Mouse (Mus musculus): ENCODE measurements around the gene Nek1. TPM values are rescaled to one million over a fixed set of nuclear protein-coding genes. Genes with fewer than 3 reads are reported as not detected.

The Nek1 gene
- 1 to 10 TPM; 3.8 to 4.8 TPM for total RNA-seq (2021)
- long read RNA-seq, experiment 1, full-length matches to known transcripts: 1 of 4 reads
- long read RNA-seq, experiment 1, partial matches to known transcripts: 2 of 4 reads
- long read RNA-seq, experiment 1, other reads (novel, unspliced or antisense): 1 of 4 reads
- long read RNA-seq, experiment 2, partial matches to known transcripts: 1 of 1 reads
- long read RNA-seq, experiment 2, other reads (novel, unspliced or antisense): 0 of 1 reads

DNA sequence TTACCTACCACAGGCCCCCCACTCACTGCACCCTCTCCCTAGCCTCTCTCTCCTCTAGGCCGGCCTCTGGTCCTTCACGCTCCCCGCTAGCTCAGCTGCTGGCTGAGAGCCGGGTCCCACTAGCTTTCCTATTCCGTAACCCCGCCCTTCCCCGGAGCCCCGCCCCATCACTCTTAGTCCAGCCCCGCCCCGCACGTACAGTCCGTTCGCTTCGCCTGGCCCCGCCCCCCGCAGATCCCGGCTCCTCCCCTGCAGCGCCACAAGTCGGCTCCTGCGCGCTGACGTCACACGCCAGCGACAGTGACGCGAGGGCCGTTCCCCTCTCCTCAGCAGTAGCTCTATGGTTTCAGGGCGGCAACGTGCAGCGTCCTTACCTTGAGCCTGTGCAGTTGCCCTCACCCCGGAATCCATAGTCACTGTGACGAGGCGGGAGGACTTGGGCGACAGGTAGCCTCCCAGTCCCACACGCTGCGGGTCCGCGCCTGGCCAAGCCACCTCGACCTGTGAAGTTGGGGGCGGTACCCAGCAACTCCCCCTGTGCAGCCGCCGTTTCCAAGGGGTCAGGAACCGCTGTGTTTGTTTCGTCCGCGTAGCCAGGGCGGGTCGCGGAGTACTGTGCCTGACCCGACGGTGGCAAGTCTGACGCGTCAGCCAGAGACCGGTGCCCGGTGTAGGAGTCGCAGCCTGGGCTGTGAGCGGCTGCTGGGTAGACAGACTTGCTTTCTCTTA is at the start of gene Nek1:
Gene Nek1 (plus strand): TSS at position 286 of the 729 bp plus-strand sequence.
- DNase-seq (ENCODE audit: low spot score): peak; percentile 95

DNA sequence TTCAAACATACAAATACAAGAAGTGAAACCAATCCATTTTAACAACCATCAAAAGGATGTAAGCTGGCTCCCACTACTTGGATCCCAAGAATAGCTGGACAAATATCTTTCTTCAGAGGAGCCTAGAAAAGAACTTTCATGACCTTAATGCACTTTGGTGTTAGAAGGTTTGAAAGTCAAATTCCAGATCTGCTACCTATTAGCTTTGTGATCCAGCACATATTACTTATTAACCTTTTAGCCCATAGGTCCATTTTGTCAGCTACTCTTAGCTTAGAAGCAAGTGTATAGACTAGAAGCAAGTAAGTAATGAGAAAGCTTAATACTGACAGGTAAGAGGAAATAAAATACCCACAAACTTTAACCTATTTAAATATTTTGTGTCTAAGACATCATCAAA is 45.5 kb upstream of the Nek1 start:
- no peak for DNase-seq (ENCODE audit: low spot score)

DNA sequence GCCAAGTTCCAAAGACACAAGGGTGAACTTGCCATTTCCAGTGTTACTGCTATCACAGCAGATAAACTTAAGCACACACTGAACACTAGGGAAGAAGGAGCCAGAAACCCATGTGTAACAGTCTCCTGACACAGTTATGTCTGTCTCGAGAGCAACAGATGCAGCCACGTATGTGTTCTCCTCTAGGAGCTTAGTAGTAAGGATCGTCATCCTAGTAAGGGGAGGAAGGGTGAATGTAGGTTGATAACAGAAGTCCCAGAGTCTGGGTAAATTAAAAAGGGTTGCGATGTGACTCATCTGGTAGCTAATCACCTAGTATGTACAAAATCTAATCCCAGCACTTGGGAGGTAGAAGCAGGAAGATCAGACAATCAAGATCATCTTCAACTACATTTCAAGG is 43.1 kb upstream of the Nek1 start:
- DNase-seq (ENCODE audit: low spot score): no peak

DNA sequence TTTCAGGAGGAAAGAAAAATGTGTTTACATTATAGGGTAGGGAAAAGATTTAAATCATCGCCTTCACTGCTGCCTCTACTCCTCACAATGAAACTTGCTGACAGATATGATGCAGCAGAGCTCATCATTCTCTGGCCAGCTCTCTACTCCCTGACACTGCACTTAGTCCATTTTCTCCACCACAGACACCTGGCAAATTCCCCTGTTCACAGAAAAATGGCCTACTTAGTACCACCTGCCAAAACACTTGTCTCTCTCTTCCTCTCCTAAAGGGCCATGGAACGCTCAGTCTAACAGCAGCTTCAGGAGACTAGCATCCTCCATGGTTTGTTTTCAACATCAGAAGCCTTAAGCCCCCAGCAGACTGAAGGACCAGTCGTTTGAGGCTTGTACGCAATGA is 41.7 kb upstream of the Nek1 start:
- DNase-seq (ENCODE audit: low spot score): no peak

DNA sequence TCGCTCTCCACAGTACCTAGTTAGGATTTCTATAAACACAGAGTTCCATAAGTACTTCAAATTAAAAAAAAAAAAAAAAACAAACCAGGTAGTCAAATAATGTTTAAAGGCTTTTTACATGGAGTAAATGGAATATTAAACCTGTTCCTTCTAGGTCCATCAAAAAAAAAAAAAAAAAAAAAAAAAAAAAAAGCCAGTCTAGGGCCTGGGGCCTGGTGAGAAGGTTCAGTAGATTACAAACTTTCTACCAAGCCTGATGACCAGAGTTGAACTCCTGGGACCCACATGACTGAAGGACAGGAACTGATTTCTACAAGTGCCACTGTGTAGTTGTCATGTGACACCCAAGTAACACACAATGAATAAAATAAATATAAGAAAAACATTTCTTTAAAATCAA is 41.2 kb upstream of the Nek1 start:
- no peak for DNase-seq (ENCODE audit: low spot score)

DNA sequence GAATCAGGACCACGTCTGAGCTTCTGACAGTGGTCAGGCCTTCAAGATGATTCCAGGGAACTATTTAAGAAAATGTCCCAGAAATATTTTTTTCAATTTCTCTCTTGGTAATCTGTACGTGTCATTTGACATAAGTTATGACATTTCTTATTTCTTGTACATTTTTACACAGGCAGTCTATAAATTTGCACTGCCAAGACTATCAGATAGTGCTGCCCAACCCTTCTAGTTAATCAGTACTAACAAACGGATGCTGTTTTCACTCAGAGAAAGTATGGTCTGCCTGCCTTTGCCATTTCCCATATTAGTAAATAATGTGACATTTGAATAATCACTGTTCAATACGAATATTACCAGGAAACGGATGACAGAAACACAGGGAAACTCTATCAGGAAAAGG is 40.2 kb upstream of the Nek1 start:
- DNase-seq (ENCODE audit: low spot score): no peak

DNA sequence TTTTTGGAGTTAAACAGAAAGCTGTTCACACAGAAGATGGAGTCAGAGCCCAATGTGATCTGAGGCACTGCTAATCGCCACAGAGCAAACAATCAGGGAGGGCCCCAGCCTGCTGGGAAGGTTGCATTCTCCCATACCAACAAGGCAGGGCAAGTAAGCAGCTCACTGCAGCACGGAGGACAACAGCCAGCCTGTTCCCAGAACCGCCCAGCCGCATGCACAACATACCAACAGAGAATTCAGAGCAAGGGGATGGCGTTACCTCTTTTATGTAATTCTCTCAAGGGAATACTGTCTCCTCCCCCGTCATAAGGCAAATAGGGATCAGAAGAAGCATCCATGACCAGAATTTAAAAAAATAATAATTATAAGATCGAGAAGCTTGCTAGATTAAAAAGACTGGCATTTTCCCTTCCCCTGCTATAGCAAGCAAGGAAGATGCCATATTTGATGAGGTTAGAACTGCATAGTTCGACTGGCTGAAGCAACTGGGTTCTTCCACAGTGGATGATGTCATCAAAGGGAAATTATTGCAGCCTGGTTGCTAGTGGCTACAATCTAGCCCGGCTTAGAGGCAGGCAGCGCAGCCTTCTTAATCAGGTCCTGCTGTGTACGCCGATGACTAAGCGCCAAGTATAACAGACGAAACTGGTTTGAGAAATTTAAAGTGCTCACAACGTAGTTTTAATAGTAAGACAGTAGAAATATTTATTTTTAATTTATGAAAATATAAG is 38.5 kb upstream of the Nek1 start:
- DNase-seq (ENCODE audit: low spot score): peak; percentile 67

DNA sequence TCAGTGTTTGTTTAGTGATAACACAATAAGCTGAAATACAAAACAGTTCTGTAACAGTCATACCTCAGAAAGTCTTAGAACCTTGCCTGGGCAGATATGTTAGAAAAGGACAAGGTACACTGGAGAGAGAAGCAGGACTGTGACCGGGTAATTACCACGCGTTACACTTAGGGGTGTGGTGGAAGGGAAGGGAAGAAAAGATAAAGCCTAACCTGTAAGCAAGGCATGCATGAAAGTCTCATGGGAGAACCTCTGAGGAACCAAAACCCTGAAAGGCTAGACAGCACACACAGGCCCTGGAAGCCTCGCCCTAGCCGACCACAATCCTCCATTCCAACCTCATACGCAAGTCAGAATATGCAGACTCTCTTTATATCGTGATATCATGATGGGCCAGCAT is 36.1 kb upstream of the Nek1 start:
- no peak for DNase-seq (ENCODE audit: low spot score)

DNA sequence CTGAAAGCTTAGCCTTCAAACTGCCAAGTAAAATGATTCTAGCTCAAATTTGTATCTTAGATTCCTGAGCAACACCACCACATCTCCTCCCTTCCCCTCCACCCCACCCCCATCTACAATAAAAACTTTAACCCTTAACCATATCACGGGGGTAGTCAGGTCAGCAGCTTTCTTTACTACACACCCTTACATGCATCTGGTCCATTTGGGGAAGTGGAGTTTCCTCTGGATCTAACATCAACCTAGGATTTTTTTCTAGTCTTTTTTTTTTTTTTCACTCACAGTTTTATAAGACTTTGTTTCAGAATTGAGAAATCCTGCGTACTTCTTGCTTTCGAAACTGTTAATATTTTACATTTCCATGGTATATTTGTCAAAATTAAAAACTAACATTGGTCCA is 30.2 kb upstream of the Nek1 start:
- DNase-seq (ENCODE audit: low spot score): no peak

DNA sequence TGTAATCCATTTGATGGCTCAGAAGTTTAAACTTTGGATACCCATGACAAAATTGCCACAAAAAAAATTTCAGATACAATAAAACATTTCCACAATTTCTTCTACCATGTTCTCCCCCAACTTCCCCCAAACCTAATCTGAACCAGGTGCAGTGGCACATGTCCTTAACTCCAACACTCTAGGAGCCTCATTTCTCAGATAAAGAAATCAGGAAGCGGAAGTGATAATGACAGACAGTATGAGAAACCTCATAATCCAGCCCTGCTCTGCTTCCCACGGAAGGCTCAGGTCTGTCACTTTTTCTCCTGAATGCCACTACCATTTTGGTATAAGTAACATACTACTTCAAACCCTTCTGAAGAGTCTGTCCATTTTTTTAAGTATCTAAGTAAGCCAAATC is 29.1 kb upstream of the Nek1 start:
- no peak for DNase-seq (ENCODE audit: low spot score)

DNA sequence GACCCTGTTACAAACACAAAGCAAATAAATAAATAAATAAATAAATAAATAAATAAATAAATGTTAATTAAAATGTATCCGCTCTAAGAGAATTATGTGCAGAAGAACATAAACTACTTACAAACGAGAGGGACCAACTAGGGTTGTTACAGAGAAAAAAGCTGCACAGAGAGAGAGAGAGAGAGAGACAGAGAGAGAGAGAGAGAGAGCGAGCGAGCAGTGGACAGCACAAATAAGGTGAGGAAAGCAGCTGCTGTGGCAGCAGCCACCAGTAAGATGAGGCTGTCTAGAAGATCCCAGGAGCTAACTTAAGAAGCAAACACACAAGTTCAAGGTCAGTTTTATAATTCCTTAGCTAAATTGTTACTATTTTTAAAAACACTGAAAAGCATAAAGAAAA is 28.5 kb upstream of the Nek1 start:
- no peak for DNase-seq (ENCODE audit: low spot score)

DNA sequence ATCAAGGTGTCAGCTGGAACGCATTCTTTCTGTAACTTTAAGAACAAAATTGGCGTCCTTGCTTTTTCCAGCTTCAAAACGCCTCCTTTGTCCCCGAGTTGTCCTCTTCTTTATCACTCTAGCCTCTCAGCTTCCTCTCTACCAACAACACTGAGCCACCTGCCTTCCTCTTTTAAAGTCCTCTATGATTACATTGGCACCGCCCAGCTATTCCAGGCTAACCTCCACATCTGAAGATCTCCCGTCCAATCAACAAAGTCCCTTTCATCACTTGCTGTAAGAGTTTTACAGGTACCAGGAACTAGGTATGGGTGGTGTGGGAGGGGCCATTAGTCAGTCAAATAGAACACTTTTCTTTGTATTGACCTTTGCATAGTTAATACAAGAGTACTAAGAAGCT is 27.7 kb upstream of the Nek1 start:
- DNase-seq (ENCODE audit: low spot score): no peak

DNA sequence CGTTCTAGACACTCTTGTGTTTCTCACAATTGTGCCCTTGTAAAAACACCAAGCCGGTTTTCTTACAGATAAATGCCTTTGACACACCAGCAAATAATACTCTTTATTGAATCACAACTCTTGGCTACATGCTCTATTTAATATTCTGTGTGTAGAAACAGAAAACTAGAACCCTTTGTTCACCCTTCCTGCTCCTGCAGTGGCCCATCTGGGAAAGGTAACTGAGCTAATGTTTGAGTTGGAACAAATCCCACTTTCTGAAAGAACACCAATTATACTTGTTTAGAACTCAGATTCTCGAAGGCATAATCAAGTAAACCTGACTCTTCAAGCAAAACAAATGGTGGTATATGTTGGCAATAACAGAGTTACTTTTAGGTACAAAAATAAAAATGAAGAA is 27.3 kb upstream of the Nek1 start:
- DNase-seq (ENCODE audit: low spot score): no peak

DNA sequence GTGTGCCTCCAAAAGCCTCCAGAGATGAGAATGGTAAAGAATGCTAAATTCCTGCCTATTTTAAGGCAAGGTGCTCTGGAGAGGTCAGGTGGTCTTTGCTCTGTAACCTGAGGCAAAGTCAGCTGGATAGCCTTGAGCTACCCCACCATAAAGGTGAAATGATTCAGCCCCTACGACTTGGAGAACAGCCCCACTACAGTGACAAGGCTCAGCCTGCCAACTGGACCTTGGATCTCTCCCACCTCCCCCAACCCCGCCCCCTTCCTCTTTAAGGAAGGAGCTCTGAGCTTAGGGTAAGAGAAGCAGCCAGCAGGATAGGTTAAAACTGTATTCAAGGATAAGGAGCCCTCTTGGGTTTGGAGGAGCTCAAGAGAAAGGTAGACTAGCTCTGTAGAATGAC is 23.9 kb upstream of the Nek1 start:
- DNase-seq (ENCODE audit: low spot score): no peak

DNA sequence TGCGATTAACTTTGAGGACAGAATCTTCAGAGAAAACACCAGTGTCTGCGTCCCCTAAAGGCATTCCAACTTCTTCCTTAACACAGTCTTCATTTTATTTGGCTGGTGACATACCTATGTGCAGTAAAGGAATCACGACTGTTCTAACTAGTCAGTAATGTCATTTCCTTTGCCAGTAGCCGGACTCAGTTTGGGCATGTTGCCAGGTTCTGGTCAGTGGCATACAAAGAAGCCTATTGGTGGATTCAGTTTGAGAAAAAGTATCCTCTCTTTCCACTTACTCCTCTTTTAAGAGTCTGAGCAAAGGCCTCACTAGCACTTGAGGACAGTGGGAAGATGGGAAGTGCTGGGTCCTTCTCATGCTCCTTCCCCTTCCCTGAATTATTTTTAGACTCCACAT is 21.2 kb upstream of the Nek1 start:
- no peak for DNase-seq (ENCODE audit: low spot score)

DNA sequence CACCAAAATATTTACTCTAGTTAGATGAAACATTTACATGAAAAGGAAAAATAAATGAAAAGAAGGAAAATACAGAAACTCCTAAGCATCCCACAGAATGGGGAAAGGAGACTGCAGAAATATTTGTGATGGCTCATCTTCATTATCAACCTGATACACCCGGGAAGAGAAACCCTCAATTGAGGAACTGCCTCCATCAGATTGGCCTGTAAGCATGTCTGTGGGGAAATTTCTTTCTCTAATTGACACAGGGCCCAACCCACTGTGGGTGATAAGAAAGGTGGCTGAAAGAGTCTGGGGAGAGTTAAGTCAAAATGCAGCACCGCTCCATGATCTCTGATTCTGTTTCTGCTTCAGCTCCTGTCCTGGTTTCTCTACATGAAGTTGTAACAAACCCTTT is 19.5 kb upstream of the Nek1 start:
- DNase-seq (ENCODE audit: low spot score): no peak

DNA sequence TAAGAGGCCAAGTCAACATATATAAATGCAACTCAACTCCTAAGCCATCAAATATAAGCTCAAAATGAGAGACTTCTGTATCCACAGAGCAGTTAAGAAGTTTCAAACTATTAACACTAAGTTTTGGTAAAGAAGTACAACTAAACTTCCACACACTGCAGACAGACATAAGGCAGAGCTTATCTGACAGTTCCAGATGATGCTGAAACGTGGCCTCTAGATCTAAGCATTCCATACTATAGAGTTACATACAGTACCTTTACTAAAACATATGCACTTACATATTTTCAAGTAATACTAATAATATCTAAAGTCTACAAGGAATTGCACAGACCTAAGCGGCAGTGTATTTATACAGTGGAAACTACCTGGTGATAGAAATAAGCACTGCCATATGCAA is 18.2 kb upstream of the Nek1 start:
- no peak for DNase-seq (ENCODE audit: low spot score)

DNA sequence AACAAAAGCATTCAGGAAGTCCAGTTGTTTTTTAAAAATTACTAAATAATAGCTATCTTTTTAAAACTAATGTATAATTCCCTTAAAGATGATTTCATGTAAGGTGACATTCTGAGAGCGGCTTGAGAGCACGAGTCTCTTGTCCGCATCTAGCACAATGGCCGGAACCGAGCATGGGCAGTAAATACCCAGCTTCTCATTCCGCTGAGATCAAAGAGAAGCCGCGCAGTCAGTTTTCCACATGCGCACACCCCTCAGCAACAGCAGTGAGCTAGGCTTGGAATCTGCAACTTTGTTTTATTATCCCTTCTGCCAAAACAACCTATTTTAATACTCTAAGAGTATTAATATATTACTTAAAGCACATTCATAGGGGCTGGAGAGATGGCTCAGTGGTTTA is 16.2 kb upstream of the Nek1 start:
- DNase-seq (ENCODE audit: low spot score): no peak

DNA sequence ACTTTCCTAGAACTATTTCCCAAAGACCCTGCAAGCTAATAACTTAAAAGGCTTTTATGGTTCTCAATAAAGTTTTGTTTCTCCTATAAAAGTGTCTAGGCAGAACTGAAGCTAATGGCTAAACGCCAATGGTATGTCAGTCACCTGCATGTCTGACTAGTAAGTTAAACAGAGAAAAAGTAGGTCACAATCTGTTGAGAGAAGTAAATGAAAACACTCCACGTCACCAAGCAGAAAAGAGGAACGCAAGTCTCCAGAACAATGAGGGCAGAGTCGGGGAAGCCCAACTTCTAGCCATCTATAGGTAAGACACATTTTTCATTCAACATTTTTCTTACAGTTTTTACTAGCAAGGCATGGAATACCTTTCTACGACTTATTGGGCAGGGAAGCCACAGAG is 14.5 kb upstream of the Nek1 start:
- no peak for DNase-seq (ENCODE audit: low spot score)

DNA sequence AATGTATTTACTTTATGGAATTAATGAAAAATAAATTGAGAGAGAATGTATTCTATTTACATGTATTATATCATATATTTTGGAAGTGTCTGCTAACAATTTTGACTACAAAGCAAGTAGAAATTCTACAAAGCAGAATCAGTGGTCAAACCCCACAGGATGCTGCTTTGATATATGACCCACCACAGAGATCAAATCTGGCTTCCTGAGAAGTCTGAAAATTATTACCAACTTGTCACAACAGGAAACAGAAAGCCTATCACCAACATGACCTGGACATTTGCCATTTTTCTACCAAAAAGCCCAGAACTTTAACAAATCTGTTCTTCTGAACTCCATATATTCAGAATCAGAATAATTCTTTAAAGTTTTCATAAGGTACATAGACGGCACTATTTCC is 11.6 kb upstream of the Nek1 start:
- no peak for DNase-seq (ENCODE audit: low spot score)

DNA sequence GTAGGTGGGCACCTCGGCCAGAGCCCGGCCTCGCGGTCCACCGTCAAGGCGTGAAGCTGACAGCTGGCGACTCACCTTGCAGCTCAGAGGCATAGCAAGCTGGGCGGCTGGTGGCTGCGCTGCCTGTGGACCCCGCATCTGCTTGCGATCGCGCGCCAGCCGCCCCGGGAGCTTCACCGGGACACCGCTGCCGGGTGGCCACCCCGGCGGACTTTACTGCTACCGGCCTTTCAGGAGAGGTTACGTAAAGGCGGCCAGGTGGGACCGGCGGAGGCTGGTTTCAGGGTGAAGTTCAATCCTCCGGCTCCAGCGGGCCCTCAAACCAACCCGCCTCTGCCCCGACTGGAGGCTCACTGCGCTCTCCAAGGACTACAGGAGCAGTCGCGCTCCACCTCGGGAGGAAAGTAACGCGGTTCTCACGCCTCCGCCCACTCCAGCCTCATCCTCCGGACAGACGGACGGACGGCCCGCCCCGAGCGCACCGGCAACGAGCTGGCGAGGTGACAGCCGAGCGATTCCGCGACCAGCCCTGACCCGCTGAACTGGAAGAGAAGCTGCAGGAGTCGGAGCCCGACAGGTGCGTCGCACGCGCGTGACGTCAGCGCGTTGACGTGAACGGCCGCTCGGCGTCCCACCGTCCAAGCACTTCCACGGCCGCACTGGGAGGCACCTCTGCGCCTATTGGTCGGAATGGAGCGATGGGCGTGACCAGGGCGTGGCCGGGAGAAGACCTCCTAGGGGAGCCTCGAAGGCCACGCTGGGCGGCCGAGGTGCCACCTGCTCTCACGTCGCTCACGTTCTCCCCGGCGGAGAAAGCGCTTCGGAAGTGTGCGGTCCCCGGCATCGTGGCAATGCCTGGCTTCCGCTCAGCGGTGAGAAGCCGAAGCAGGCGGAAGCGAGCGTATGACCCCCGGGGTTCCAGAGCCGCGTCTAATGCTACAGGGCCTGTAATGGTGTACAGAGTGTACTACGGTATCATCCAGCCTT is 10.0 kb upstream of the Nek1 start, which contains the start of gene Clcn3:
Gene Clcn3 (minus strand): TSS at position 600 of the 987 bp plus-strand sequence.
- peak; percentile 97 for DNase-seq (ENCODE audit: low spot score)

DNA sequence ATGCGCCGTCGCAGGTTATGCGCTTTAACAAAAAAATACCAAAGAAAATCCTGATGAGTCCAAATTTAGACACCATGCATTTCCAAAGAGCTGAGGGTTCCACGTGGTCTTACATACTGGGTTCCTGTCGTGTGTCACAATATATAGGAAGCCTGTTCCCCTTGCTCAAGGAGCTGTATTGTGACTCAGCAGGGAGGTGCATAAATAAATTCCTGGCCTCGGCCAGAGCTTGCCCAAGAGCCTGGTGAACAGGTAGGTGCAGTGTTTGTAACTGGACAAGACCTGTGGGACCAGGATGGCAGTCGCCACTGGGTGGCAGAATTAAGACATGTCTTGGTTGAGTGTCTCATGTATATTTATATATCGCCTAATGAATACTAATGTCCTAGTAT is 9.3 kb upstream of the Nek1 start:
- DNase-seq (ENCODE audit: low spot score): peak; percentile 62
